Mouse (Mus musculus) limb, embryonic 10.5 days (tissue): ENCODE measurements around the gene Slc16a10. TPM values are rescaled to one million over a fixed set of nuclear protein-coding genes. Genes with fewer than 3 reads are reported as not detected.

Experiments
- DNase-seq: peaks from one replicate; pipeline ENCODE4 v3.0.0-alpha.2; 2017; ENCODE audit warnings: low spot score
- H3K27ac ChIP-seq: fragments of 300-500 bp; sonication (generic); 2 replicates; pipeline ENCODE4 v1.5.1; 2016; ENCODE audit warnings: mild to moderate bottlenecking
- H3K27me3 ChIP-seq: fragments of 300-500 bp; sonication (generic); 2 replicates; pipeline ENCODE4 v1.6.1; 2016; ENCODE audit warnings: low read depth, mild to moderate bottlenecking; ENCODE audit not compliant: poor library complexity, severe bottlenecking
- H3K36me3 ChIP-seq: fragments of 300-500 bp; sonication (generic); 2 replicates; pipeline ENCODE4 v1.6.1; 2016; ENCODE audit warnings: mild to moderate bottlenecking, moderate library complexity
- H3K4me1 ChIP-seq: fragments of 300-500 bp; sonication (generic); 2 replicates; pipeline ENCODE4 v1.6.1; 2016
- H3K4me3 ChIP-seq: fragments of 300-500 bp; sonication (generic); 2 replicates; pipeline ENCODE4 v1.5.1; 2016; ENCODE audit warnings: mild to moderate bottlenecking, moderate library complexity
- H3K9me3 ChIP-seq: fragments of 300-500 bp; sonication (generic); replicated peaks from 2 replicates; pipeline ENCODE4 v1.6.1; 2016; ENCODE audit warnings: mild to moderate bottlenecking
- WGBS: fragments of 180-500 bp; shearing (Covaris S2); methylation state at CpG from one replicate; pipeline ENCODE4 v1.1.7; 2016; 5-methylcytosine and 5-hydroxymethylcytosine counted together
- polyA plus RNA-seq: library from polyadenylated mRNA; unstranded; fragments of >200 nt; fragmentation: Nextera tagmentation; extraction: Ambion mirVana; gene quantifications from 2 replicates; pipeline ENCODE4 v1.2.1, GENCODE M21; 2016

Gene Slc16a10
- polyA plus RNA-seq, 1 experiment from 2014 or later = 10.4 TPM

DNA sequence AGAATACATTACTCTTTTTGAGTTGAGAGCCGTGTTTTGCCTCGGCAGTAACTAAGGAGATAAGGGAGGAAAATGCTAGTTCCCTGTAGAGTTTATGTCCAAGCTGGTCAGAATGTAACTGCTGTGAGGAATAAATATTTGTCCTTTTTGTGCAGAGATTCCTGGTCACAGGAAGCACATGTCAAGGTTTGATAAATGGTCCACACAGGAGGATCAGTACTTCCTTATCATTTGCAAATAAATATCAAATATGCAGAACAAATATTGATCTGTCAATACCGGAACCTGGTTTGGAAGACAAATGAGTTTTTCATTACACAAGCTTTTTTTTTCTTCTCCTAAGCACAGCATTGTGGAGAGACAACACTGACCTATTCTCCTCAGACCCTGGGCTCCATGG is 90.1 kb downstream of the Slc16a10 start:
- DNase-seq = no peak
- no peaks in the 10 kb centered on the region for H3K27me3 ChIP-seq
- no peaks in the 10 kb centered on the region for H3K36me3 ChIP-seq
- 85% methylated on average over 3 of the region's 3 CpGs for WGBS
- H3K4me1 ChIP-seq = no peaks in the 10 kb centered on the region
- H3K9me3 ChIP-seq = no peaks in the 10 kb centered on the region
- H3K4me3 ChIP-seq = no peak overlapping the region
- no peak overlapping the region for H3K27ac ChIP-seq

DNA sequence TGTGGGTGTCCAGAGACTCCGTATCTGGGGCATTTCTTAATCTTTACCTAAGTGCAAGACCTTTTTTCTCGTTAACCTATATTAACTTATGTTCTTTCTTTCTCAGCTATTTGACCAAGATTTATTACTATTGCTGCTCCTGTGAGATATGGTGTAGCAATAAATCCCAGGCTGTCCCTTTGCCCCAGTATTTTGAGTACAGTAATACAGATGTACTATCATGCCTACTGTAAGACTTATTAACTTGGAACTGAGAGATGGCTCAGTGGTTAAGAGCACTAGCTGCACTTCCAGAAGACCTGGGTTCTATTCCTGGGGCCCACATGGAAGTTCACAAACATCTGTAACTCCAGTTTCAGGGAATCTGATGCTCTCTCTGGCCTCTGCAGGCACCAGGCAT is 91.3 kb downstream of the Slc16a10 start:
- Histone ChIP-seq H3K27ac (no peak overlapping the region), H3K9me3 (no peaks in the 10 kb centered on the region), H3K4me3 (no peak overlapping the region), H3K4me1 (no peaks in the 10 kb centered on the region), H3K27me3 (no peaks in the 10 kb centered on the region), H3K36me3 (no peaks in the 10 kb centered on the region)
- no peak for DNase-seq
- 86% methylated on average over 2 of the region's 2 CpGs for WGBS

- no peak overlapping the region for H3K4me3 ChIP-seq
- DNase-seq = no peak
- WGBS = 21% methylated on average over 4 of the region's 4 CpGs
These were observed 100.7 kb downstream of the Slc16a10 start for GRCm38 (mm10) chr10:40041339-40041738.

GRCm38 (mm10) chr10:40036686-40037560 is 105.1 kb downstream of the Slc16a10 start:
- H3K9me3 ChIP-seq = no peaks in the 10 kb centered on the region
- no peak overlapping the region for H3K4me3 ChIP-seq
- WGBS = 82% methylated on average over 24 of the region's 24 CpGs
- no peak for DNase-seq
- H3K4me1 ChIP-seq = no peaks in the 10 kb centered on the region
- H3K27ac ChIP-seq = no peak overlapping the region
- H3K27me3 ChIP-seq = no peaks in the 10 kb centered on the region
- H3K36me3 ChIP-seq = no peaks in the 10 kb centered on the region

More at GRCm38 (mm10) chr10:40041339-40041738, 100.7 kb downstream of the Slc16a10 start:
- no peak overlapping the region for H3K27ac ChIP-seq
- no peaks in the 10 kb centered on the region for H3K4me1 ChIP-seq
- no peaks in the 10 kb centered on the region for H3K9me3 ChIP-seq
- no peaks in the 10 kb centered on the region for H3K36me3 ChIP-seq
- no peaks in the 10 kb centered on the region for H3K27me3 ChIP-seq

DNA sequence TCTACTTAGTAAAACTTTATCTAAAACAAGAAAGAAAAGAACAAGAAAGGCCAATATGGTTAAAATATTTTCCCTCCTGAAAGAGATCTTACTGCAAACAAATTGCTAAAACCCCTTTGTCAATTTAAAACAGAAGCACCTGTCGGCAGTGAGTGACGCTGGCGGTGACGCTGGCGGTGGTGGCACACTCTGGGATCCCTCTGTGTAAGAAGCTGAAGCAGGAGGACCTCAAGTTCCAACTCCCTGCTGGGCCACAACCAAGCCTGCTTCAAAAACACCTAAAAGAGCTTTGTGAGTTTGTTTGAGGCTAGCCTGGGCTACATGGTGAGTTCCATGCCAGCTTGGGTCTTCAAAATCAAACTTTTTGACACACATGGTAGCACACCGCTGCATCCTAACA is 107.1 kb downstream of the Slc16a10 start:
- WGBS = 96% methylated on average over 6 of the region's 6 CpGs
- Histone ChIP-seq H3K4me1 (no peaks in the 10 kb centered on the region), H3K4me3 (no peak overlapping the region), H3K36me3 (no peaks in the 10 kb centered on the region), H3K27me3 (no peaks in the 10 kb centered on the region), H3K9me3 (no peaks in the 10 kb centered on the region), H3K27ac (no peak overlapping the region)
- no peak for DNase-seq

GRCm38 (mm10) chr10:40032897-40033296 is 109.2 kb downstream of the Slc16a10 start:
- no peaks in the 10 kb centered on the region for H3K36me3 ChIP-seq
- no peaks in the 10 kb centered on the region for H3K4me1 ChIP-seq
- no peak overlapping the region for H3K4me3 ChIP-seq
- H3K27ac ChIP-seq = no peak overlapping the region
- no peaks in the 10 kb centered on the region for H3K9me3 ChIP-seq
- WGBS = 90% methylated on average over 2 of the region's 2 CpGs
- H3K27me3 ChIP-seq = 0 out of 2 replicates have a peak, but pooled peaks cover 4% of the 10 kb centered on the region
- DNase-seq = no peak

GRCm38 (mm10) chr10:40030716-40031115 is 111.3 kb downstream of the Slc16a10 start:
- Histone ChIP-seq H3K27ac (no peak overlapping the region), H3K9me3 (no peaks in the 10 kb centered on the region), H3K27me3 (0 out of 2 replicates have a peak, but pooled peaks cover 4% of the 10 kb centered on the region), H3K4me3 (no peak overlapping the region), H3K36me3 (no peaks in the 10 kb centered on the region), H3K4me1 (no peaks in the 10 kb centered on the region)
- WGBS = 96% methylated on average over 6 of the region's 6 CpGs
- DNase-seq = no peak

GRCm38 (mm10) chr10:40029610-40030009 is 112.4 kb downstream of the Slc16a10 start:
- no peaks in the 10 kb centered on the region for H3K9me3 ChIP-seq
- 0 out of 2 replicates have a peak, but pooled peaks cover 4% of the 10 kb centered on the region for H3K27me3 ChIP-seq
- no peaks in the 10 kb centered on the region for H3K36me3 ChIP-seq
- WGBS = 91% methylated on average over 2 of the region's 2 CpGs
- no peak overlapping the region for H3K27ac ChIP-seq
- DNase-seq = no peak
- no peak overlapping the region for H3K4me3 ChIP-seq
- H3K4me1 ChIP-seq = peaks cover 11% of the 10 kb centered on the region

DNA sequence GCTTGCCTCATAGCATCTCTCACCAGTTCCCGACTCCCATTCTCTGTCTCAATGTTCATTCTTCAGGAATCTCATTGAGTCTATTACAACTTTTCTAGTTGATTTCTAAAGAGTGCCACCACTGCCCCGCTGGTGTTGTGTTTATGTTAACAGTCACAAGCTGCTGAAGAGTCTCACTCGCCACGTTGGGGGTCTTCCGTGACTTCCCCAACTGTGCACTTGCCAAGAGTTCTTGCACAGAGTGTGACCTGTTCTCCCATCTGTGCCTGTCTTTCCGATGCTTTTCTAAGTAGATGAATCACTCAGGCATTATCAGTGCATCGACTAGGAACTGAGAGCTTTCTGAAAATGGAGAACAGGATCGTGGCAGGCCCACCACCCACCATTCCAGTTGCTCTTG is 114.0 kb downstream of the Slc16a10 start:
- no peaks in the 10 kb centered on the region for H3K36me3 ChIP-seq
- DNase-seq = no peak
- peaks cover 16% of the 10 kb centered on the region for H3K4me1 ChIP-seq
- no peaks in the 10 kb centered on the region for H3K9me3 ChIP-seq
- WGBS = 86% methylated on average over 8 of the region's 8 CpGs
- H3K4me3 ChIP-seq = no peak overlapping the region
- H3K27ac ChIP-seq = no peak overlapping the region
- peaks cover 16% of the 10 kb centered on the region for H3K27me3 ChIP-seq

GRCm38 (mm10) chr10:40026546-40026945 is 115.5 kb downstream of the Slc16a10 start:
- Histone ChIP-seq H3K27ac (no peak overlapping the region), H3K36me3 (no peaks in the 10 kb centered on the region), H3K4me3 (no peak overlapping the region), H3K27me3 (peaks cover 18% of the 10 kb centered on the region), H3K4me1 (peaks cover 16% of the 10 kb centered on the region), H3K9me3 (no peaks in the 10 kb centered on the region)
- 93% methylated on average over 5 of the region's 5 CpGs for WGBS
- DNase-seq = no peak

DNA sequence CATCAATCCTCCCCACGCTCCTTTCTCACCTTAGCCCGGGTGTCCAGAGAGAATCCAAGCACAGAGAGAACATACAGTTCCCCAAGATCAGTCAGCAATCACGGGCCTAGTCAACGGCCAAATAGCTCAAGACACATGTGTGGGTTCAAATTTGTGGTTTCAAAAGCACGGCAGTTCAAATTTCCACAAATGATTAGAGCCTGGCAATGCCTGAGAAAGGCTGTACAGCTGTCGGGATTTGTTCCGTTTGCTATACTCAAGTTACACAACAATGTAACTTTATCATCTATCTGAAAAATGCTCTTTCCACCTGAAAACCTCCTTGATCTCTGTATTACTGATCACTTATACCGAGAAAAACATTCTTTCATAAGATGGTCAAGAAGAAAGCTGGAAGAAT is 116.5 kb downstream of the Slc16a10 start:
- Histone ChIP-seq H3K4me1 (peaks cover 20% of the 10 kb centered on the region), H3K36me3 (no peaks in the 10 kb centered on the region), H3K27ac (peak overlapping the region; percentile 87), H3K9me3 (no peaks in the 10 kb centered on the region), H3K4me3 (peak overlapping the region; percentile 67), H3K27me3 (peaks cover 18% of the 10 kb centered on the region)
- WGBS = 72% methylated on average over 8 of the region's 8 CpGs
- DNase-seq = no peak

GRCm38 (mm10) chr10:40024554-40025428 is 117.3 kb downstream of the Slc16a10 start, which contains the start of gene Mfsd4b1:
Gene Mfsd4b1, minus strand, starts transcription at chr10:40025268.
- Histone ChIP-seq H3K4me3 (peak within 1 kb of the TSS; percentile 67), H3K36me3 (no peaks in the 10 kb centered on the region), H3K27ac (peak within 1 kb of the TSS; percentile 87), H3K9me3 (no peaks in the 10 kb centered on the region), H3K27me3 (peaks cover 18% of the 10 kb centered on the region), H3K4me1 (peaks cover 27% of the 10 kb centered on the region)
- WGBS = 1% methylated on average over 46 of the region's 46 CpGs
- DNase-seq = peak; percentile 94

DNA sequence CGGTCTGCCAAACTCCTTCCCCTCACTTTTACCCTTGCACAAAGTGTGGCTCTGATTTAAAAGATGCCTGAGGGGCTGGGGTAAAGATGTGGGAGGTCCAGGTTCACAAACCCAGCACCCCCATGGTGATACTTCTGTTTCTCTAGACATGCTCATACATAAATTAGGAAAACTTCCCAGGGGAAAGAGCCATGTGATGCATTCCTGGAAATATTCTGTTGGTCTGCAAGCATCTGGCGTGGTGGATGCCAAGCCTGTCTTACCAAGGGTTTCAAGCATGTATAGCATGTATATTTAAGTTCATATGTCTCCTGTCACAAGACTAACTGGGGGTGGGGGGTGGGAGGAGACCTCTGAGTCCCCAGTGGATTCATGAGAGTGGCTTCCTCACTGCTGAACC is 121.7 kb downstream of the Slc16a10 start:
- Histone ChIP-seq H3K9me3 (no peaks in the 10 kb centered on the region), H3K36me3 (no peaks in the 10 kb centered on the region), H3K4me3 (no peak overlapping the region), H3K27ac (no peak overlapping the region), H3K27me3 (peaks cover 14% of the 10 kb centered on the region), H3K4me1 (peaks cover 24% of the 10 kb centered on the region)
- 67% methylated on average over 2 of the region's 2 CpGs for WGBS
- no peak for DNase-seq
